Mouse (Mus musculus): Measurements from ENCODE around the gene Xylb. TPM values are rescaled to one million over a fixed set of nuclear protein-coding genes. Genes with fewer than 3 reads are reported as not detected.
"Not testable (repeated sequence)": the region's sequence is repeated elsewhere in the genome, so short reads cannot be mapped to it uniquely, and the experiment has no call there.

The Xylb gene
- polyA plus RNA-seq, 1 experiment from 2014 or later, result 5.2 TPM

GRCm38 (mm10) chr9:119368367-119368766 is 11.2 kb downstream of the Xylb start:
- no peaks in the 10 kb centered on the region for H3K4me1 ChIP-seq (ENCODE audit: control insufficient read depth, insufficient read depth, low read length)
- H3K36me3 ChIP-seq (ENCODE audit: control insufficient read depth, insufficient read depth, low read length), result no peaks in the 10 kb centered on the region
- H3K9ac ChIP-seq (replicated peaks; ENCODE audit: low read depth, low read length), result no peak overlapping the region
- H3K27ac ChIP-seq (ENCODE audit: low read length), result no peak overlapping the region
- no peak overlapping the region for H3K4me3 ChIP-seq (ENCODE audit: low read depth, low read length)
- no peak for ATAC-seq (ENCODE audit: insufficient number of reproducible peaks, insufficient read depth, low FRiP score, low read depth)
- no peaks in the 10 kb centered on the region for H3K9me3 ChIP-seq (ENCODE audit: control insufficient read depth, low read depth, low read length)
- WGBS, result 90% methylated on average over 3 of the region's 3 CpGs
- no peak overlapping the region for H3K4me2 ChIP-seq (replicated peaks; ENCODE audit: low read depth, low read length)
- no peaks in the 10 kb centered on the region for H3K27me3 ChIP-seq (ENCODE audit: control insufficient read depth, insufficient read depth, low read length)

- WGBS, result 88% methylated on average over 4 of the region's 4 CpGs
- not testable (repeated sequence) for H3K4me2 ChIP-seq (replicated peaks; ENCODE audit: low read depth, low read length); H3K27ac ChIP-seq (ENCODE audit: low read length); H3K36me3 ChIP-seq (ENCODE audit: control insufficient read depth, insufficient read depth, low read length); H3K9me3 ChIP-seq (ENCODE audit: control insufficient read depth, low read depth, low read length); H3K27me3 ChIP-seq (ENCODE audit: control insufficient read depth, insufficient read depth, low read length); H3K9ac ChIP-seq (replicated peaks; ENCODE audit: low read depth, low read length); ATAC-seq (ENCODE audit: insufficient number of reproducible peaks, insufficient read depth, low FRiP score, low read depth); H3K4me1 ChIP-seq (ENCODE audit: control insufficient read depth, insufficient read depth, low read length); H3K4me3 ChIP-seq (ENCODE audit: low read depth, low read length)
Observed at GRCm38 (mm10) chr9:119370770-119371169, 13.6 kb downstream of the Xylb start.

- Histone ChIP-seq H3K4me1 (ENCODE audit: control insufficient read depth, insufficient read depth, low read length) (no peaks in the 10 kb centered on the region), H3K9me3 (ENCODE audit: control insufficient read depth, low read depth, low read length) (no peaks in the 10 kb centered on the region), H3K9ac (replicated peaks; ENCODE audit: low read depth, low read length) (no peak overlapping the region), H3K4me3 (ENCODE audit: low read depth, low read length) (no peak overlapping the region), H3K36me3 (ENCODE audit: control insufficient read depth, insufficient read depth, low read length) (no peaks in the 10 kb centered on the region), H3K4me2 (replicated peaks; ENCODE audit: low read depth, low read length) (no peak overlapping the region), H3K27me3 (ENCODE audit: control insufficient read depth, insufficient read depth, low read length) (no peaks in the 10 kb centered on the region), H3K27ac (ENCODE audit: low read length) (no peak overlapping the region)
- no peak for ATAC-seq (ENCODE audit: insufficient number of reproducible peaks, insufficient read depth, low FRiP score, low read depth)
- WGBS, result 58% methylated on average over 4 of the region's 4 CpGs
Observed at GRCm38 (mm10) chr9:119371251-119371650, 14.1 kb downstream of the Xylb start.

- 62% methylated on average over 3 of the region's 3 CpGs for WGBS
- Histone ChIP-seq H3K4me3 (ENCODE audit: low read depth, low read length) (no peak overlapping the region), H3K4me1 (ENCODE audit: control insufficient read depth, insufficient read depth, low read length) (no peaks in the 10 kb centered on the region), H3K9ac (replicated peaks; ENCODE audit: low read depth, low read length) (no peak overlapping the region), H3K27ac (ENCODE audit: low read length) (no peak overlapping the region), H3K36me3 (ENCODE audit: control insufficient read depth, insufficient read depth, low read length) (no peaks in the 10 kb centered on the region; the same call in 1 of the 2 replicates), H3K27me3 (ENCODE audit: control insufficient read depth, insufficient read depth, low read length) (no peaks in the 10 kb centered on the region), H3K9me3 (ENCODE audit: control insufficient read depth, low read depth, low read length) (no peaks in the 10 kb centered on the region), H3K4me2 (replicated peaks; ENCODE audit: low read depth, low read length) (no peak overlapping the region)
- no peak for ATAC-seq (ENCODE audit: insufficient number of reproducible peaks, insufficient read depth, low FRiP score, low read depth)
Observed at GRCm38 (mm10) chr9:119375008-119375407, 17.8 kb downstream of the Xylb start.

- Histone ChIP-seq H3K4me2 (replicated peaks; ENCODE audit: low read depth, low read length) (no peak overlapping the region), H3K4me3 (ENCODE audit: low read depth, low read length) (no peak overlapping the region), H3K27me3 (ENCODE audit: control insufficient read depth, insufficient read depth, low read length) (no peaks in the 10 kb centered on the region), H3K27ac (ENCODE audit: low read length) (no peak overlapping the region), H3K36me3 (ENCODE audit: control insufficient read depth, insufficient read depth, low read length) (no peaks in the 10 kb centered on the region; the same call in 1 of the 2 replicates), H3K9ac (replicated peaks; ENCODE audit: low read depth, low read length) (no peak overlapping the region), H3K4me1 (ENCODE audit: control insufficient read depth, insufficient read depth, low read length) (no peaks in the 10 kb centered on the region), H3K9me3 (ENCODE audit: control insufficient read depth, low read depth, low read length) (no peaks in the 10 kb centered on the region)
- no peak for ATAC-seq (ENCODE audit: insufficient number of reproducible peaks, insufficient read depth, low FRiP score, low read depth)
- 57% methylated on average over 6 of the region's 6 CpGs for WGBS
Observed at GRCm38 (mm10) chr9:119375556-119375955, 18.4 kb downstream of the Xylb start.

GRCm38 (mm10) chr9:119378231-119378630 is 21.1 kb downstream of the Xylb start:
- no peak overlapping the region for H3K4me2 ChIP-seq (replicated peaks; ENCODE audit: low read depth, low read length)
- no peaks in the 10 kb centered on the region for H3K27me3 ChIP-seq (ENCODE audit: control insufficient read depth, insufficient read depth, low read length)
- no peak for ATAC-seq (ENCODE audit: insufficient number of reproducible peaks, insufficient read depth, low FRiP score, low read depth)
- H3K9me3 ChIP-seq (ENCODE audit: control insufficient read depth, low read depth, low read length), result no peaks in the 10 kb centered on the region
- no peak overlapping the region for H3K27ac ChIP-seq (ENCODE audit: low read length)
- H3K9ac ChIP-seq (replicated peaks; ENCODE audit: low read depth, low read length), result no peak overlapping the region
- H3K4me1 ChIP-seq (ENCODE audit: control insufficient read depth, insufficient read depth, low read length), result no peaks in the 10 kb centered on the region
- WGBS, result 83% methylated on average over 4 of the region's 4 CpGs
- no peak overlapping the region for H3K4me3 ChIP-seq (ENCODE audit: low read depth, low read length)
- H3K36me3 ChIP-seq (ENCODE audit: control insufficient read depth, insufficient read depth, low read length), result no peaks in the 10 kb centered on the region; the same call in 1 of the 2 replicates

- no peak for ATAC-seq (ENCODE audit: insufficient number of reproducible peaks, insufficient read depth, low FRiP score, low read depth)
- WGBS, result 62% methylated on average over 6 of the region's 6 CpGs
- H3K27ac ChIP-seq (ENCODE audit: low read length), result no peak overlapping the region
Observed at GRCm38 (mm10) chr9:119382603-119383002, 25.4 kb downstream of the Xylb start.

GRCm38 (mm10) chr9:119388956-119389355 is 31.8 kb downstream of the Xylb start:
- H3K4me1 ChIP-seq (ENCODE audit: control insufficient read depth, insufficient read depth, low read length), result no peaks in the 10 kb centered on the region
- H3K9me3 ChIP-seq (ENCODE audit: control insufficient read depth, low read depth, low read length), result no peaks in the 10 kb centered on the region
- no peak overlapping the region for H3K4me2 ChIP-seq (replicated peaks; ENCODE audit: low read depth, low read length)
- H3K27me3 ChIP-seq (ENCODE audit: control insufficient read depth, insufficient read depth, low read length), result no peaks in the 10 kb centered on the region
- no peak overlapping the region for H3K4me3 ChIP-seq (ENCODE audit: low read depth, low read length)
- H3K9ac ChIP-seq (replicated peaks; ENCODE audit: low read depth, low read length), result no peak overlapping the region
- no peak for ATAC-seq (ENCODE audit: insufficient number of reproducible peaks, insufficient read depth, low FRiP score, low read depth)
- WGBS, result 42% methylated on average over 5 of the region's 5 CpGs
- no peak overlapping the region for H3K27ac ChIP-seq (ENCODE audit: low read length)
- no peaks in the 10 kb centered on the region; the same call in 1 of the 2 replicates for H3K36me3 ChIP-seq (ENCODE audit: control insufficient read depth, insufficient read depth, low read length)

More at GRCm38 (mm10) chr9:119382603-119383002, 25.4 kb downstream of the Xylb start:
- Histone ChIP-seq H3K9ac (replicated peaks; ENCODE audit: low read depth, low read length) (no peak overlapping the region), H3K27me3 (ENCODE audit: control insufficient read depth, insufficient read depth, low read length) (no peaks in the 10 kb centered on the region), H3K4me2 (replicated peaks; ENCODE audit: low read depth, low read length) (no peak overlapping the region), H3K36me3 (ENCODE audit: control insufficient read depth, insufficient read depth, low read length) (no peaks in the 10 kb centered on the region; the same call in 1 of the 2 replicates), H3K4me3 (ENCODE audit: low read depth, low read length) (no peak overlapping the region), H3K4me1 (ENCODE audit: control insufficient read depth, insufficient read depth, low read length) (no peaks in the 10 kb centered on the region), H3K9me3 (ENCODE audit: control insufficient read depth, low read depth, low read length) (no peaks in the 10 kb centered on the region)

GRCm38 (mm10) chr9:119390214-119390613 is 33.0 kb downstream of the Xylb start:
- Histone ChIP-seq H3K4me1 (ENCODE audit: control insufficient read depth, insufficient read depth, low read length) (no peaks in the 10 kb centered on the region), H3K4me2 (replicated peaks; ENCODE audit: low read depth, low read length) (no peak overlapping the region), H3K27ac (ENCODE audit: low read length) (no peak overlapping the region), H3K36me3 (ENCODE audit: control insufficient read depth, insufficient read depth, low read length) (no peaks in the 10 kb centered on the region; the same call in 1 of the 2 replicates), H3K9ac (replicated peaks; ENCODE audit: low read depth, low read length) (no peak overlapping the region), H3K27me3 (ENCODE audit: control insufficient read depth, insufficient read depth, low read length) (no peaks in the 10 kb centered on the region), H3K9me3 (ENCODE audit: control insufficient read depth, low read depth, low read length) (no peaks in the 10 kb centered on the region), H3K4me3 (ENCODE audit: low read depth, low read length) (no peak overlapping the region)
- 86% methylated on average over 2 of the region's 2 CpGs for WGBS
- no peak for ATAC-seq (ENCODE audit: insufficient number of reproducible peaks, insufficient read depth, low FRiP score, low read depth)

Measured in stomach, embryonic 14.5 days (tissue).